Mouse (Mus musculus): Measurements from ENCODE around the gene Taf5l. TPM values are rescaled to one million over a fixed set of nuclear protein-coding genes. Genes with fewer than 3 reads are reported as not detected.

The Taf5l gene
- polyA plus RNA-seq, 1 experiment from 2014 or later = 41.6 TPM

DNA sequence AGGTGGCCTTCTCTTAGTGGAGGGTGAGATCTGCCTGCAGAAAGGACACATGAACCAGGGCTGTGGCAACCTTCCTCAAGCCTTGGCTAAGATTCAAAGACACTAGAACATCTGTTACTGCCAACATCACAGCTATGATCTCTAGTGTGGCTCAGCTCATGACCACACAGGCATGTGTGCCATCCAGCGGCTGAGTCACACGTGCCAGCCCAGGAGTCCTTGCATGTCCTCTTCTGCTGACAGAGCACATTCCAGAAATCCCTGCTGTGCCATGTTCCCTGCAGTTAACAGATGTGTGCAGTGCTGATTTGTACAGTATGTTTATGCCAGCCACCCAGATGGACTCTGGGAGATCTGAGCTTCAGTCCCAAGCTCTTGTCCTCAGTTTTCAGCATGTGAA, 21.6 kb downstream of the Taf5l start:
- no peaks in the 10 kb centered on the region for H3K9me3 ChIP-seq (replicated peaks)
- DNase-seq (ENCODE audit: low spot score) = no peak
- H3K36me3 ChIP-seq = peaks cover 95% of the 10 kb centered on the region
- 96% methylated on average over 2 of the region's 2 CpGs for WGBS
- no peaks in the 10 kb centered on the region for H3K4me1 ChIP-seq
- no peaks in the 10 kb centered on the region for H3K27me3 ChIP-seq (ENCODE audit: low read depth, poor library complexity, severe bottlenecking)
- H3K27ac ChIP-seq (replicated peaks) = no peak overlapping the region
- H3K4me3 ChIP-seq = no peak overlapping the region

- Histone ChIP-seq H3K27ac (replicated peaks) (no peak overlapping the region), H3K36me3 (peaks cover 52% of the 10 kb centered on the region), H3K4me1 (no peaks in the 10 kb centered on the region), H3K27me3 (ENCODE audit: low read depth, poor library complexity, severe bottlenecking) (no peaks in the 10 kb centered on the region), H3K4me3 (no peak overlapping the region), H3K9me3 (replicated peaks) (no peaks in the 10 kb centered on the region)
- DNase-seq (ENCODE audit: low spot score) = no peak
- 92% methylated on average over 3 of the region's 3 CpGs for WGBS
These were observed 27.2 kb downstream of the Taf5l start for GRCm38 (mm10) chr8:123993997-123994396.

- 93% methylated on average over 5 of the region's 5 CpGs for WGBS
- H3K4me3 ChIP-seq = no peak overlapping the region
- no peaks in the 10 kb centered on the region for H3K27me3 ChIP-seq (ENCODE audit: low read depth, poor library complexity, severe bottlenecking)
- DNase-seq (ENCODE audit: low spot score) = no peak
- H3K4me1 ChIP-seq = no peaks in the 10 kb centered on the region
- peaks cover 48% of the 10 kb centered on the region for H3K36me3 ChIP-seq
- H3K9me3 ChIP-seq (replicated peaks) = no peaks in the 10 kb centered on the region
- H3K27ac ChIP-seq (replicated peaks) = no peak overlapping the region
These were observed 27.6 kb downstream of the Taf5l start for GRCm38 (mm10) chr8:123993597-123993996.

DNA sequence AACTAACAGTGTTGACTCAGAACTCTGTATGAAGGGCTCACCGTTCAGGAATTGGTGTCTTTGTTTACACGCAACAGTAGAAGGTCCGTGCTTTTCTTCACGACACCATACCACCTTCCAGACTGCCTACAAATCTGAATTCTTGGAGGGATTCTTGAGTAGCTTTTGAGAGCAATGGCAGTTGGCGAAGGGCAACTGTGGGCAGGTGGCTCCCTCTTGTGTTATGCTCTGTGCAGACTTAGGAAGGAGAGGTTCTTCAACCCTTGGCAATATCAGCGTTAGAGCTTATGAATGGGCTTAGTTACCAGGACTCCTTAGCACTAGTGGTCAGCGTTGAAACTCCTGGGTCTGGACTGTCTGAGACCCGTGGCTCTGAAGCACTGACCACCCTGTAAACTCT, 28.6 kb downstream of the Taf5l start:
- H3K36me3 ChIP-seq = peaks cover 39% of the 10 kb centered on the region
- H3K27me3 ChIP-seq (ENCODE audit: low read depth, poor library complexity, severe bottlenecking) = no peaks in the 10 kb centered on the region
- WGBS = 86% methylated on average over 8 of the region's 8 CpGs
- no peak for DNase-seq (ENCODE audit: low spot score)
- H3K4me3 ChIP-seq = no peak overlapping the region
- no peaks in the 10 kb centered on the region for H3K4me1 ChIP-seq
- H3K9me3 ChIP-seq (replicated peaks) = no peaks in the 10 kb centered on the region
- H3K27ac ChIP-seq (replicated peaks) = no peak overlapping the region

DNA sequence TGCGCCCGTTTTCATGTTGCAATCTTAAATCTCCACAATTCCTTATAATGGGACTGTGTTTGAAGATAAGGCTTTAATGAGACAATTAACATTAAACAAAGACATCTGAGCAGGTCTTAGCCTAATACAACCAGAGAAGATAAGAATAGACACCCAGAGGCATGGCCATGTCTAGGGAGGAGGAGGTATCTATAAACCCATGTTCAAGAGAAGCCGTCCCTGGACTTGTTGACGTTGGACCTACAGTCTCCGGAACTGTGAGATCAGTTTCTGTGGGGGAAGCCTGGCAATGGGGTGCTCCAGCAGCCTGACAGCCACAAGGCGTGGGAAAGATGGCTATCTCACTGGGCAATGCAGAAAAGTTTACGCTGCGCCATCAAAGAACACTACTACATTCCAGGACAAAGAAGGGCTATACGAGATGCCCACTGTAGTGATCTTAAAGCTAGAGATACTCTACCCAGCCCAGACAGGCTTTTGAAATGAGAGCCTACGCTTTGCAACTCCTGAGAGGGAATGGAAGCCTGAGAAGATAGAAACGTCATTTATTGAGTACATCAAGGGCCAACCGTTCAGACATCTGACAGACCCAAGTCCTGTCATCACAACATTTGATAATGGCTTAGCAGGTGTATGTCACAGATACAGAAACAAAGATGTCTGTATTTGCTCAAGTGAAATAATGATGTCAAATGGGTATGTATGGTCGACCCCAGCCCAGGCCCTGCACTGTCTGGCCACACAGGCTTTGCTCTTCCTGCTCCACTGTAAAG, 30.7 kb downstream of the Taf5l start:
- Histone ChIP-seq H3K4me3 (no peak overlapping the region), H3K9me3 (replicated peaks) (no peaks in the 10 kb centered on the region), H3K4me1 (no peaks in the 10 kb centered on the region), H3K36me3 (peaks cover 20% of the 10 kb centered on the region; the same call in 1 of the 2 replicates), H3K27me3 (ENCODE audit: low read depth, poor library complexity, severe bottlenecking) (no peaks in the 10 kb centered on the region), H3K27ac (replicated peaks) (no peak overlapping the region)
- WGBS = 92% methylated on average over 13 of the region's 13 CpGs
- no peak for DNase-seq (ENCODE audit: low spot score)

DNA sequence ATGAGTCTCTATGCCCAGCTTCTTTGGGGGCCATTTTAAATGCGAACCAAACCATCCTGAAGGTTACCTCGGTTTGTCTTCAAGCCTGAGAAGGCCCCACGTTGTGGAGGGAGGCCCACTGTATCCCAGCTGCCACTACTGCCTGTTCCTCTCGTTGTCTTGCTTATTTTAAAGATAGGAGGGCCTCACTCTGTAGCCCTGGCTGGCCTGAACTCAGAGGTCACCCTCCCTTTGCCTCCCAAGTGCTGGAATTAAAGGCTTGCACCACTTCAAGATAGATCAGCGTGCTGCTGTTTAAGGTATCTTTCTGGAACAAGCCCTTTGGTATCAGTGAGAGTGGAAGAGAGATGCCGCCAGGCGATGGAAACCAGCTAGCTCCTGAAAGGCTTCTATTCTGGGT, 32.1 kb downstream of the Taf5l start:
- Histone ChIP-seq H3K4me1 (no peaks in the 10 kb centered on the region), H3K27ac (replicated peaks) (0 out of 2 replicates have a peak overlapping the region, but pooled peaks have one; percentile 19), H3K9me3 (replicated peaks) (no peaks in the 10 kb centered on the region), H3K4me3 (no peak overlapping the region), H3K27me3 (ENCODE audit: low read depth, poor library complexity, severe bottlenecking) (no peaks in the 10 kb centered on the region), H3K36me3 (peaks cover 8% of the 10 kb centered on the region; the same call in 1 of the 2 replicates)
- DNase-seq (ENCODE audit: low spot score) = no peak
- WGBS = 75% methylated on average over 7 of the region's 7 CpGs

DNA sequence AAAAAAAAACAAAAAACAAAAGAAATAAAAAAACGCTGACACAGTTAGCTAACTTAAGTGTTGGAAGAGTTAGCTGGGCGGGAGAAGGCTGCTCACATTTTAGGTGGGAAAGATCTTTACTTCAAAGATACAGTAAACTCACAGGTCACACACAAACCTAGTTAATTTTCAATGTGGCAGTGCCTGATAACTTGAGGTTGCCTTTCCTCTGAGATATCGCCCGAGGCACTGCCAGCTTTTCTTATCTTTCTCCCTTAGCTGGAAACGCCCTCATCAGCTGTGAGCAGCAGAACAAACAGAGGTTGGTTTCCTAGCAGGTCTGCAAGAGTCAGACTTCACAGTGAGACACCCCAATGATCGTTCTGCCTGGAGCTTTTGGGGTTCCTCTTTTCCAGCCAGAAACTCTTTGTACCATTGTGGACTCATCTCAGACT, 32.6 kb downstream of the Taf5l start:
- Histone ChIP-seq H3K36me3 (peaks cover 3% of the 10 kb centered on the region; the same call in 1 of the 2 replicates), H3K9me3 (replicated peaks) (no peaks in the 10 kb centered on the region), H3K27me3 (ENCODE audit: low read depth, poor library complexity, severe bottlenecking) (no peaks in the 10 kb centered on the region), H3K27ac (replicated peaks) (no peak overlapping the region), H3K4me1 (no peaks in the 10 kb centered on the region), H3K4me3 (no peak overlapping the region)
- WGBS = 82% methylated on average over 6 of the region's 6 CpGs
- no peak for DNase-seq (ENCODE audit: low spot score)

DNA sequence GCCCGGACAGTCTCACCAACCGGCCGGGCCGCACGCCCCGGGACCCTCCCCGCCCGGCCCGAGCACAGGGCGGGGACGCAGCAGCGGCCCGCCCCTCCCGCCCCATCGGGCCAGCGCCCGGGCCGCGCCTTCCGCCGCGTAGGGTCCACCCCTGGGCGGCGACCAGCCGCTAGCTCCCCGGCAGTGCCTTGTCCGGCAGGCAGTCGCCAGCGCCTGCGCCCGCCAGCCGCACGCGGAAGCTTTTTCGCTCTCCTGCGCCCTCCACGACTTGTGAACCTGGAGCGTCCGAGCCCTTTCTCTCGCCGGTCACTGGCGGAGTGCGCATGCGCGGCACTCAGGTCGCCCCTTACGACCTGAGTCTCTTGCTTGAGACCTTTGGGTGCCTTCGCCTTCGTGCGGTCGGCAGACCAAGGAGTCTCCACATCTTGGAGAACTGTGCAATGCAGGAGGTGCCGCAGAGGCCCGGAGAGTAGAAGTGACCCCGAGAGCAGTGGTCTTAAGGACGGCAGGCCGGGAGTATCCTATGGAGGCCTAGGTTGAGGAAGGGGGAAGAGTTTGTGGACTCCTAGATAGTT, 38.3 kb downstream of the Taf5l start, which contains the start of gene Abcb10:
Gene Abcb10 (minus strand): TSS at position 297 of the 575 bp plus-strand sequence.
- H3K4me1 ChIP-seq = peaks cover 22% of the 10 kb centered on the region
- no peaks in the 10 kb centered on the region for H3K36me3 ChIP-seq
- peak within 1 kb of the TSS; percentile 91 for H3K27ac ChIP-seq (replicated peaks)
- peaks cover 18% of the 10 kb centered on the region; the same call in 1 of the 2 replicates for H3K27me3 ChIP-seq (ENCODE audit: low read depth, poor library complexity, severe bottlenecking)
- WGBS = 1% methylated on average over 54 of the region's 56 CpGs
- peak within 1 kb of the TSS; percentile 93 for H3K4me3 ChIP-seq
- H3K9me3 ChIP-seq (replicated peaks) = no peaks in the 10 kb centered on the region
- peak; percentile 88 for DNase-seq (ENCODE audit: low spot score)

GRCm38 (mm10) chr8:123982291-123982793, 38.9 kb downstream of the Taf5l start:
- under 1% methylated on average over 47 of the region's 48 CpGs for WGBS
- DNase-seq (ENCODE audit: low spot score) = no peak

GRCm38 (mm10) chr8:123981674-123982073, 39.5 kb downstream of the Taf5l start:
- Histone ChIP-seq H3K27ac (replicated peaks) (peak overlapping the region; percentile 33; the same call in 1 of the 2 replicates), H3K36me3 (no peaks in the 10 kb centered on the region), H3K27me3 (ENCODE audit: low read depth, poor library complexity, severe bottlenecking) (peaks cover 18% of the 10 kb centered on the region; the same call in 1 of the 2 replicates), H3K4me3 (peak overlapping the region; percentile 93), H3K9me3 (replicated peaks) (no peaks in the 10 kb centered on the region), H3K4me1 (peaks cover 22% of the 10 kb centered on the region)
- no peak for DNase-seq (ENCODE audit: low spot score)
- 58% methylated on average over 4 of the region's 4 CpGs for WGBS

More at GRCm38 (mm10) chr8:123982291-123982793, 38.9 kb downstream of the Taf5l start:
- Histone ChIP-seq H3K4me3 (peak overlapping the region; percentile 93), H3K36me3 (no peaks in the 10 kb centered on the region), H3K9me3 (replicated peaks) (no peaks in the 10 kb centered on the region), H3K27me3 (ENCODE audit: low read depth, poor library complexity, severe bottlenecking) (peaks cover 18% of the 10 kb centered on the region; the same call in 1 of the 2 replicates), H3K27ac (replicated peaks) (peak overlapping the region; percentile 91), H3K4me1 (peaks cover 22% of the 10 kb centered on the region)

GRCm38 (mm10) chr8:123980239-123980638, 41.0 kb downstream of the Taf5l start:
- 74% methylated on average over 4 of the region's 4 CpGs for WGBS
- peak overlapping the region; percentile 16 for H3K4me3 ChIP-seq

DNA sequence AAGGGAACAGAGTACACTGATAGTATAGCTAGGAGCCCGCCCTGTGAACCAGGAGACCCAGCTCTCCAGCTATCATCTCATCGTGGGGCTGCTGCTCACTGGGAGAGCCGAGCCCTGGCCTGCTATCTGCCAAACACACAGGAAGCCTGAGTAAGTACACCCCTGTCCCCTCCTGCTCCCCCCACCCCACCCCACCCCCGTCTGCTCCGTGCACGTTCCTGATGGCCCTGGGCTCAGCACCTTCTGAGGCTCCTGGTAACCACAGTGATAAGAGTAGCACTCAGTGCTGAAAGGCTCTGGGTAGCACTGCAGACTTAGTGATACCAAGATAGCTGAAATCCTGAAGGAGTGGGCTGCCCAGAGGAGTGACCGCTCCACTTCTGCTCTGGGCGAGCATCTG, 42.3 kb downstream of the Taf5l start:
- Histone ChIP-seq H3K27ac (replicated peaks) (no peak overlapping the region), H3K27me3 (ENCODE audit: low read depth, poor library complexity, severe bottlenecking) (peaks cover 18% of the 10 kb centered on the region; the same call in 1 of the 2 replicates), H3K4me1 (peaks cover 22% of the 10 kb centered on the region), H3K36me3 (0 out of 2 replicates have a peak, but pooled peaks cover 4% of the 10 kb centered on the region), H3K9me3 (replicated peaks) (no peaks in the 10 kb centered on the region), H3K4me3 (no peak overlapping the region)
- DNase-seq (ENCODE audit: low spot score) = no peak
- 76% methylated on average over 8 of the region's 8 CpGs for WGBS

More at GRCm38 (mm10) chr8:123980239-123980638, 41.0 kb downstream of the Taf5l start:
- Histone ChIP-seq H3K27me3 (ENCODE audit: low read depth, poor library complexity, severe bottlenecking) (peaks cover 18% of the 10 kb centered on the region; the same call in 1 of the 2 replicates), H3K27ac (replicated peaks) (no peak overlapping the region), H3K9me3 (replicated peaks) (no peaks in the 10 kb centered on the region), H3K4me1 (peaks cover 22% of the 10 kb centered on the region), H3K36me3 (no peaks in the 10 kb centered on the region)
- DNase-seq (ENCODE audit: low spot score) = no peak
